Mouse (Mus musculus): ENCODE measurements at regions not wholly inside any gene's neighbourhood (a gene's known extent, or its start where the extent isn't known, plus 50 kb on each side); places are given as distances from the start of the nearest gene placed in this dataset.

DNA sequence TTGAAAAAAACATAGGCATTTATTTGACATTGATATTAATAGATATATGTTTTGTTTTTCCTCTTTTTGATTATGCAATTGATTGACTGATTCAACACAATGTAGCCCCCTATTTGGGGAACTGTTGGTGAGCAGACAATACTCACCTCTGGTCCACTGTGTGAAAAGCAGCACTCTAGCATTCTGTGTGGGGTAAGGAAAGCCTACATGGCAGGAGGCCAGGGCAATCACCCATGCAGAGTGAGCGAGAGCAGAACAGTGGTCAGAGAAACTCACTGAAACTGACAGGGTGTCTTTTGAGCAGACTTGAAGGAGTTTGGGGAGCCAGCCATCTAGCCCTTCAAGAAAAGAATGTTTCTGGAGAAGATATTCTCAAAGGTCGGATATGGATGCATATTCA lies 73.2 kb upstream of the Azi2 start:
- no peak for ATAC-seq

DNA sequence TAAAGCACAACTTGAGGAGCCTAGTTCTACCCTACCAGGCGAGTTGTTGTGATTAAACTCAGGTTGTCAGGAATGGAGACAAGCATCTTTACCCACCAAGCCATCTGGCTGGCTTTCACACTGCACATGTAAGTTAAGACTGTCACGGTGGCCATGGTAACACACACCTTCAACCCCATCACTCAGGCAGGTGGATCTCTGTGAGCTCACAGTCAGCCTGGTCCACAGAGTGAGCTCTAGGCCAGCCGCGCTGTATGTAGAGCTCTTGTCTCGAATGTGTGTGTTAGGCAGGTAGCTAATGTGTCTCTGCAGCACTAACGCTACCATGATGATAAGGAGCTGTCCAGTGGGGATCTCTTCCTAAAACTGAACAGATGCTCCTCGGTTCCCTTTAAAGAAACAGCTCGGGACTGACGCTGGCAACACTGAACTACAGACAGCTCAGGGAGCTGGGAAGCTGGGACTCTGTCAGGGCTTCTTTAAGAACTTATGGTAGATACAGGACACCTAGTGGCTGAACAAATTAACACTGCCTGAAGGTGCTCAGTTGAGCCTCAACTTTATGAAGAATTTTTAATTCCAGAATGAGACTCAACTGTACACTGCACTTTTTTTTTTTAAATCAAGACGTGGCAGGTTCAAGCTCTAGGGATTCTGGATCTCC lies 73.8 kb upstream of the Azi2 start:
- no peak for ATAC-seq

DNA sequence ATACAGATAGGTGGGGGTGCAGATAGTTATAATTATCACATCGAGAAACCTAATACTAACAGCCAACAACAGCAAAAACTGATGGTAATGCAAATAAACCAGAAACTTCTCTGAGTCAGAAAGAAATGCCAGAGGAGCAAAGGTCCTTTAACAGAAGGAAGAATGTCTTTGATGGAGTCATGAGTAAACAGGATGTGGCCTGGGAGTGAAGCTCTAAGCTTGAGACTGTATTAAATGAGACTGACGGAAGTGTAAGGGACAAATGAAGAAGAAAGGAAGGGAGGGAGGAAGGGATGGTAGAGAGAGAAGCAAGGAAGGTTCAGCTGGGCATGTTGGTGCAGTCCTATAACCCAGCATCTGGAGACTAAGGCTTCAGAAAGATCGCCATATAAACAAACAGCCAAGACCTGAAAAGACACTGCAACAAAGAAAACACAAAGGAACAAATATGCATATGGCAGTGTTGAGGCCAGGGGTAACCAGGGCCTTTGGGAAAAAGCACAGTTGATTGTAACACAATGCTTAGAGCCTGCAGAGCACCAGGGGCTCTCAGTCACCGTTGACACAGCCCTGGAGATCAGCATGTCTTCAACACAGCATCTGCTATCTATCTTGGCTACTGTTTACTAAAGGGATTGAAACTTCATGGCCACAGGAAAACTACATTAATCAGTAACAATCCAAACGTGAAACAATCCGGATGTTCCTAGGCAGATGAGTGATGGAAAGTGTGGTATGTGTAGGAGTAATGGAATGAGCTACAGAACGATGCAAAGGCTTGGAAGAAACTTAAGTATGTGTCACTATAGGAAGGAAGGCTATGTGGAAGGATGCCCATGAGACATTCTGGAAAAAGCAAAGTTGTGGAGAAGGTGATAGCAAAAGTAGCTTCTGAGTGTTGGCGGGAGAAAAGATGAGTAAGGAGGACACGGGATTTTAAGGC lies 77.9 kb upstream of the Azi2 start:
- ATAC-seq = no peak

DNA sequence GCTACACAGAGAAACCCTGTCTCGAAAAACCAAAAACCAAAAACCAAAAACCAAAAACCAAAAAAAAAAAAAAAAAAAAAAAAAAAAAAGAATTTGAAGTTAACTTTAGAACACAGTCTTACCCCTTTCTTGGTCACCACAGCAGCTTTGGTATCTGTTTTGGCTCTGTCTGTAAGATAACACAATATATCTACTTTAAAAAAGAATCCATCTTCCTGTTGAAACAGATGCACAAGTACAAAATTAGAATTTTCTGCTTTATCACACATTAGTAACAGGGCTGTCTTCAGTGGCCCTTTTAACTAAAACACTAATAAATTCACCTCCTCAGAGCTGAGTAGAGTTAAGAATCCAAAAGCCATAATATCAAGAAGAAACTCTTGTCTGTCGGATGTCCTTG lies 80.5 kb upstream of the Azi2 start:
- no peak for ATAC-seq

DNA sequence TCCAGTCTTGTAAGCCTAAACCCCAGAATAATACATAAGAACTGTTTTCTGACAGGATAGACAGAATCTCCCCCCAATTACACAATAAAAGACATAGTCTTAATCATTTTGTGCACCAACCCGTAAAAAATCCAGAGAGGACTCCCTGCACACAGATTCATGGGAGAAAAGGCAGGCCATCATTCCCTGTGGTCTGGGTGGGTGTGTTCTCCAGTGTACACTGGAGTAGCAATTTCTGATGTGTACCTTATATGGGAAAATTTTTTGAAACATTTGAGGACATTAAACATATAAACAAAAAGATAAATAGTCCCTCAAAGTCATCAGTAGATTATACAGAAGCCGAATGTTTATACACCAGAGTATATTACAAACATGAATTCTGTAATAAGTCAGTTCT lies 83.1 kb upstream of the Azi2 start:
- no peak for ATAC-seq

DNA sequence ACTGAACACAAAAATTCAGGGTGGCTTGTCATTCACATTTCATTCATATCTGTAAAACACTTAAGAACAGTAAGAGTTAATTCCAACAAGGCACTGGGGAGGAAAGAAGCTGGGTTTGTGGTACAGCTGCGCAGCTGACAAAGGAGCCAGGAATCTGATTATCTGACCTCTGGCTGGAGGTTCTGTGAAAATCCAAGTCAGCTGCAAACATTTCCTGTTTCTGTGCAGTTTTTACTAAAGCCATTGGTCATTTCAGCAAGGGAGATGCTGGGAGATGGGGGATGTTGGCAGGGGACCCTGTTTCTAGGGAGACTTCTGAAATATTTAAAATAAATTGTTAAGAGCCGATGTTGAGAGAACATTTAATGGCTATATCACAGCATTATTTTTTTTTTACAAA lies 83.6 kb upstream of the Azi2 start:
- ATAC-seq = no peak

DNA sequence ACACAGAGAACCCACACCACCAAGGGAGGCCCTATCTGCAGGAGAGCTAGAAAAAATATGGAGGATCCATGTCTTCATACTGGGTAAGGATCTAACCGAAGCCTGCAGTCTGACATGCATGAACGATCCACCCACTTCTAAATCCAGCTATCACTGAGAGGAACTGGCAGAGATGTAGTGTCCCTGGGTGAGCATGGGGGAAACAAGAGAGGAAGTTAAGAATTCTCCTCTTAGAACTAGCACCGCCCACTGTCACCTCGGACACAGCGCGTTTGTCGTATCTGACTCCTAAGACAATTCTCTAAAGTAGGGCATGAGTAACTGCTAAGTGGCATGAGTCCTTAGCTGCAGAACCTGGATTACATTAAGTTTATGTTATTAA lies 112.8 kb upstream of the Azi2 start:
- peak; percentile 28 for ATAC-seq

DNA sequence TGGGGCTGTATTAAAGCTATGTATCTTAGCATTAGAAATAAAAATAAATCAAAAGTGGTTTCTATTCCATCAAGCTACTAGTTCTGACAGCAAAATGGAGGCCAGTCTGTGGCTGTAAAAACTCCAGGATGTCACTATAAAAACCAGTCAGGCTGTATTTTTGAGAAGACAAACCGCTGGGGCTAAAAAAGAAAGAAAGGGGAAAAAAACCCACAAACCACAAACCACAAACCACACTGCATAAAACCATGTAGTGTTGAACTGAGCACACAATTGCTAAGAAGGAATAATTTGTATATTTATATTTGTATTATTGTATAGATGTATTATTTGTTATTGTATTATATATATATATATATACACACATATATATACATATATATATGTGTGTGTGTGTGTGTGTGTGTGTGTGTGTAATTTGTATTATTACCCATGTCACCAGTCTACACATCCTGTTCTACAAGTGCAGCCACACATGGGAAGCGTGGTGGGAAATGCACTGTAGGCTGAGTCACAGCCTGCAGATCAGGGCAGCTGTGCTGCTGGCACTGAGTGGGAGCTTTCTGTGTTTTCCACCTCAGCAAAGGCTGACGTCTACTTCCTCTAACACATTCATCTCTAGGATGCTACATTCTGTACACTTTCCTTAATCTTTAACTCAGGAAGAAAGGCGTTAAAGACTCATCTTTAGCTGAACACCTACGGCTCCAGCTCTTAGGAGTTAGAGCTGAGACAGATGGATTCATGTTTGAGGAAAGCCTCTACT lies 113.4 kb upstream of the Azi2 start:
- peak; percentile 91 for ATAC-seq

DNA sequence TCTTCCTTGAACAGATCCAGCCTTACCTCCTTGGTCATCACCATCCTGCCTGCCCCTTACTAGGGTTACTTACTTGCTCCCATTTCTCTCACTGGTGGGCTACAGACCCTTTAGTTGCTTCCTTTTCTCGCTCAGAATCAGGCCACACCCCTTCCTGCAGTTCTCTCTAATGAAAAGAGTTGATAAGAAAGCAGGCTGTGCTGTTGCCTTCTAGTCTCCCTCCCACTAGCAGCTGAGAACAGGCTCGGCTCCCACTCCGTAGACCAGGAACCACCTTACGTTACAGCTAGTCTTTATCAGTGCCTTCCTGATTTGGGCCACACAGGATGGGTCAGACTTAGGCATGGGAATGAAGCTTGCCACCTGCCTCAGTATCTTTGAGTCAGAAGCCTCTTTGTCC lies 117.3 kb upstream of the Azi2 start:
- no peak for ATAC-seq

DNA sequence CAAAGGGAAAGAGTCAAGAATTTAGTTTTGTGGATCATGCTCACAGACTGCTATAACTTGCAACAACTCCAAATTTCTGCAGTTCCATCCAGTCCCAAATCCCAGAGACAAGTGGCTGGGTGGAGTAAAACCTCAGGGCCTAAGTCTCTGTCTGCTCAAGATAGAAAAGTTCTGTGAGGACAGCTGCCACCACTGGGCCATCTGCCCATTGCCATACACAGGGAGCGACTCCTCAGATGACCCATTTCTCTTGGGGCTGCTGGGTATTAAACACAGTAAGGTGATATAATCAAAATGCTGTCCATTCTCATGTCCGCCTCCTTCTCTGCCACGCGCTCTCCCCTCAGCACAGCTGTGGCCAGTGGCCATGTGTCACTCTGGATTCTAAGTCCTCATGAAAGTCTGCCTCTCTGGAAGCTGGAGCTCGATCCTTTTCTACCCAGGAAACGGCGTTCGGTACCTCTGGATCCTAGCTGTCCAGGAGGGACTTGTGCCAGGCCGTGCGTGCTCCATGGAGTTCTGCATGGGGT lies 132.3 kb upstream of the Azi2 start:
- ATAC-seq = no peak

DNA sequence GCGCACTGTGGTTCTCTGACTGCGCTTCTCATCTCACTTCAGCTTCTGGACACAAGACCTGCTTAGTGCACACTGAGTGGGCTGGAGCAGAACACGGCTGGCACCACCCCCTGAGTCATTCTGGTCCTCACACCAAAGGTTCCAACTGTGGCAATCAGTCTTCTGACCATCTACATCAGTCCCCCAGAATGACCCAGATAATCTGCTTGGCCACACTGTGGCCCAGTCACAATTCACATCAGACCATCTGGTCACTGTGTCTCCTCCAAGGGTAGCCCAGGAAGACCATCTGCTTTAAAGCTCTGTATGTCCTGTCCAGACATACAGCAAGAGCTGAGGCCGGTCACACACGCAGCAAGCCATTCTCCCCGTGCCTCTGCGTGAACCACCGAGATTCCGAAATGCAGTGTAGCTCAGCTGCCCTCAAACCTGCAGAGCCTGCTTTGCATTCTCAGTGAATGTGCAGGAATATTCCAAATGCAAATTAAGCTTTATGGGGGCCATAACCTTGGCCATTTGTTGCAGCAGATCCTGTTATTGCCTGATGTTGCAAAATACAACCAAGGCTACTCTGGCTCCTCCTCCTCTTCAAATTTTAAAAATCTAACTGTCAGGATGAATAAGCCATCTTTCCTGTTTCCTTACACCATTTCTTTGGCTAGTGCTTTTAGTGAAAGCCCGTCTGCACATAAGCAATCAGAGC lies 135.1 kb upstream of the Azi2 start:
- no peak for ATAC-seq

DNA sequence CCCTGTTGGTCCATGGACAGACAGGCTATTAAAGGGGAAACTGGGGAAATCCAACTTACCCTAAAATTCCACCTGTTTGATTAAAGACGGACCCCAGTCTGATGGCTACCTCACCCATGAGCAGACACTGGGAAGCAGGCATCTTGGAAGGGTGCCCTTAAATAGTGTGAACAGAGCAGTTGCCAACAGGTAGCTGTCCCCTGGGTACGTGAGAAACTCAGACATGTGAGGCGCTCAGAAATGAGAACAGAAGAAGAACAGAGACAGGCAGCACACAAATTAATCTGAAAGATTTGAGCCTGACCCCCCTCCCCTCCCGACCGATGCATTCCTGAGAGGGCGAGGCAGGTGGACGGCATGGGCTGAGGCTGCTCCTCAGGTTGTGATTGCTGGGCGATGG lies 135.7 kb upstream of the Azi2 start:
- no peak for ATAC-seq

DNA sequence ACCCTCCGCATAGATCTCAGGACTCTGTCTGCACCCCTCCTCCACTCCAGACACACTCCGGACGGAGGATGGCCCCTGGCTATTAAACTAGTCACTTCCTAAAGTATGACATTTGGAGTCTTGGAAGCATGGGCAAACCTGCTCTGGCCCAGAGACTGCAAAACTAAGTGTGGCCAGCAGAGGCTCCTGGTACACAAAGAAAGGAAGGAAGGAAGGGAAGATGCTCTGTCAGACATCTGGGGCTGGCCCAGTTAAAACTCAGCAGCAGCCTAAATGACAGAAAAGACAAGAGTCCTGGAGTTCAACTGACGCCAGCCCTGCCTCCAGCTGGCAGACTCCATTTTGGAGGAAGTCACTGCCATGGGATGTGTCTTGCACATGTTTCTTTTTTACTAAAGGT lies 137.3 kb upstream of the Azi2 start:
- ATAC-seq = peak; percentile 39

DNA sequence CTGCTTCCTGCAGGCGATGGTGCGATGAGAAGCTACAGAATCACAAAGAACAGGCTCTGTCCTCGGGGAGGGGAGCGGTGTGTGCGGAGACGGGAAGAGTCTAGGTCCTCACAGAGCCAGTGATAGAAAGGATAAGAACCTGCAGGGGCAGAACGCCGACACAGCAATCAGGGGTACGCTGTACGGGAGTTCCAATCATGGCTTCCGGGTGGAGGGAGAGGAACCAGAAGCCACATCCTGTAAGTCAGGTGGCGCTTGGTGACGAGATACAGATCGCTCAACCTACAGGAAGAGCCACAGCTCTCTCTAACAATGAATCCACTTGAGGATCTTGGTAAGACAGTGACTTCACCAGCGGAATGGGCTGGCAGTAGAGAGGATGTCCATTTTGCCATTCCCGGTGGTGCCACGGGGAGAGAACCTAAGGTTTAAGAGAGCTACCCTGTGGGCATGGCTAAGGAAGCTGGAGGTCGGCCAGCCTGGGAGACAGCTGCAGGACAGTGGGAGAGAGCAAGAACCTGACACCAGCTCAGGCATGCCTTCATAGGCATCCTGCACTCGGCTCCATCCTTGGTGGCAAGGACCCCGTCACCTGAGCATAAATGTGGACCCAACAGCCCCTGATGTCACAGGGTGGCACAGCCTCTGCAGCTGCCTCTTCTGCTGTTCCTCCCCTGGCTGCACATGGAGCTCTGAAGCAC lies 137.9 kb upstream of the Azi2 start:
- peak; percentile 98 for ATAC-seq

DNA sequence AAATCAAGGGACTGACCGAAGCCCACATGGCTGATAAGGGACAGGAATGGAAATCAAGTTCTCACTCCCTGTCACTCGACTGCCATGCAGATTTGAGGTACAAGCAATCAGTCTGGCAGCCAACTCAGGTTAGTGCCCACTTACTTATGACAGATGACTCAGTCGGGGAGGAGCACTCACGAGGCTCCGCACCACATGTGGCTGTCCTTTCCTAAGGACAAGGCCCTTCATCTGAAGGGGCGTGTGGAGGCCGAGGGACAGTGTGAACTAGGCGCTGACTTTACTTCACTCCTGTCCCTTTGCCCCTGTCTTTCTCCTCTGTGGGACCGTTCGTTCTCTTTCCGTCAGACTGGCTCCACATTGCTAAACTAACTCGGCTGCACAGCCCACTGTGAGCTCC lies 139.7 kb upstream of the Azi2 start:
- ATAC-seq = no peak

DNA sequence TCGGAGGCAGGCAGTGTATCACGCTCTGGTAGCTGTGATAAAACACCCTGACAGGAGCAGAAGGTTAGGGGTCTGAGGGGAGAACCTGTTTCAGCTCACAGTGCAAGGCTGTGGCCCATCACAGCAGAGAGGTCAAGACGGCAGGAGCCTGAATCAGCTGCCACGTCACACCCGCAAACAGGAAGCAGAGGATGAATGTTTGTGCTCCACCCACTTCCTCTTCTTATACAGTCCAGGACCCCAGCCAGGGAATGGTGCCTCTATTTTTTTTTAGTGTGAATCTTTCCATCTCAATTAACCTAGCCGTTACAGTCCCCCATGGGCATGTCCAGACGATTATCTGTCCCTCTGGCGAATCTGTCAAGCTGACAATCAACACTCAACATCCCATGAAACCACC lies 143.8 kb upstream of the Azi2 start:
- ATAC-seq = no peak

DNA sequence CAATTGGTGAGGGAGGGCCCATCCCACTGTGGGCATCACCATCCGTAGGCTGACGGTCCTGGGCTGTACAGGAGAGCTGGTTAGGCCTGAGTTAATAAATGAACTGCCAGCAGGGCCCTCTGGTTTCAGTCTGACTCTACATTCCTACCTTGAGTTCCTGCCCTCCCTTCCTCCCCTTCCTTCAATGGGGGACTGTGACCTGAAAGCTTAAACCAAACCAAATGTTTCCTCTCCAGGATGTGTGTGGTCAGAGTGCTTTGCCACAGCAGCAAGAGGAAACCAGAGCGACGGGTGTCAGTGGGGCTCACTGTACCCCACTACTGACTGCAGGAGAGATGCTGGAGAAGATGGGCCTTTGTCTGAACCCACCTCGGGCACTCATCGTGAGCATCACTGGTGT lies 147.7 kb upstream of the Azi2 start:
- peak; percentile 89 for ATAC-seq

DNA sequence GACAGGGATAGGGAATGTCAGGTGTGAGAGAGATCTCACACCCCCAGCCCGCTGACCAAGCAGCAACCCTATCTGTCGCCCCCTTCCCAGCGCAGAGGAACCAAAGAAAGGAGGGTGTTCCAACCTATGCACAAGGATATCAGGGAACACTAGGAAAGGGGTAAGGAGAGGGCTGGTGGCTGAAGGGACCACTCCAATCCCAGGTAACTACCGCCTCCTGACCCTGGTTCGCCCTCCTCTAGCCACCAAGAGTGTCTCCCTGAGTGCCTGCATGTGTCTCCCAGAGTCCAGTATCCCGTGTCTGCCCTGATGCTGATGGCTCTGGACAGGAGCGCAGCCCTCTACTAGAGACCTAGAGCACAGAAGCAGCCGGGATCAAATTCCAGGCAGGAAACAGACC lies 167.1 kb upstream of the Azi2 start:
- ATAC-seq = no peak

DNA sequence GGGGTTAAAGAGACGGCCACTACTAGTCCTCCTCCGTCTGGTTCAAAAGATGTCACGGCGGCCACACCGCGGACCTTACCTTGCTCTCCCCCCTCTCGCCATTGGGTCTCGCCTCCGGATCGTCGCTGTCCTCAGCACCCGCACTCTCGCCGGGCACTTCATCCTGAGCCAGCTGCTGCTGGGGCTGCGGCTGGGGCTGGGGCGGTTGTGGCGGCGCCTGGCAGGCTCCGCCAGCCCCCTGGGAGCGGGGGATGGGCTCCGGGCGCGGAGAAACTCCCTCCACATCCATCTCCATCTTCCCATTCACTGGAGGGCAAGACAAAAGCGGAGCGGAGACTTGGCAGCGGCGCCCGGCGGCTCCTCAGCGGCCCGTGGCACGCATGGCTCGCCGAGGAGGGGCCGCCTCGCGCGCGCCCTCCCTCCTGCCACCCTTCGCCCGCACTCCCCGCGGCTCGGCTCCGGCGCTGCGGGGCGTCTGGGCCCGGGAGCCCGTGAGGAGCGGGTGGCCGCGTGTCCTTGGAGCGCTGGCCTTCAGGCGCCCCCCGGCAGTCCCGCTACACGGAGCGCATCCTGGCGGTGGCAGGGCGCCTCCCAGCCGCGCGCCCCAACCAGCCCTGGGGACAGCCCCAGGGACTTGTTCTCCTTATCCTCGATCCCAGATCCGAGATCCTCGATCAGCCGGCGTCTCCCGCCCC lies 167.8 kb upstream of the Azi2 start:
- no peak for ATAC-seq

DNA sequence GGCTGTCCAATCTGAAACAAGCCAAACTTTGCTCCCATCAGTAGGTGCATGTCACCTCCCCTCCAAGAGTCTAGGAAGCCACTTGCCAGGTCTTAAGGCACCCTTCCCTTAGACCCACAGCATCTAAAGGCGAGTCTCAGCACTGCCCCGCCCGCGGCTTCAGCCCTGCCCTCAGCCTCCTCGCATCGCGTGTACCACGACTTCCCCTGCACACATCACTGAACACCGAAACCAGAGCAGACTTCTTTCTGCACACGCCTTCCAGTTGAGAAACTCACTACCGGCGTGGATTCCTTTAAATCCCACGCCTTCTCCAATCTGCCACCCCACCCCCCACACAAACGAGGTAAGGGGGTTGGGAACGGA lies 168.3 kb upstream of the Azi2 start:
- ATAC-seq = no peak

DNA sequence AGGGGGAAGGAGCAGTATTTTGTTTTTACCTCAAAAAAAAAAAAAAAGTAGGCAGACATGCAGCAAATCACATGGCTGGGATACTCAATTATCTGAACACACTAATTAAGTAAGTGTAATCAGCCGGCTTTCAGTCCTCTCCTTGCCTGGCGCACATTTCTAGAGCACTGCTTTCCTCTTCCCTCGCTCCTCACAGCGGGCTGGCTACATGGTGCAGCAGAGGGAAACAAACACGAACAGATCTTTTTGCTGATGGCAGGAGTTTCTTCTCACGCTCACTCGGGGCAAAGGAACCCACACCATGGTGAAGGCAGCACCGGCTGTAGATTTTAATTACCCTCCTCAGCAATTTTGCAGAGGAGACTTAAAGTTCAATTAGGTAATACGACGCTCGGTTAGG lies 169.7 kb upstream of the Azi2 start:
- ATAC-seq = no peak

DNA sequence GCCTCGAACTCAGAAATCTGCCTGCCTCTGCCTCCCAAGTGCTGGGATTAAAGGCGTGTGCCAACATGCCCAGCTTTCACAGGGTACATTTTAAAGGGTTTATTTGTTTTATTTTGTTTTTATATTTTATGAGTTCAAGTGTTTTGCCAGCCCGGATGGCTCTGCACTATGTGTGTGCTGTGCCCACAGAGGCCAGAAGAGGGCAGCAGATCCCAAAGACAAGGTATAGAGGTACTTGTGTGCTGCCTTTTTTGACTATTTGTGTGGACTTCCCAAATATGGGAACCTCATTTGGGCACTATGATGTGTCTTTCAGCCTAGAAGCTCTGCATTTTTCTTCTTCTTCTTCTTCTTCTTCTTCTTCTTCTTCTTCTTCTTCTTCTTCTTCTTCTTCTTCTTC lies 176.4 kb upstream of the Azi2 start:
- ATAC-seq = no peak

Measured in CD4-positive, CD25-positive, alpha-beta regulatory T cell, adult 4 months (primary cell).